Mouse (Mus musculus) cerebellum, adult 11 months (tissue): ENCODE measurements around the gene Slc16a13.

ENCODE experiments used
- DNase-seq: peaks from one replicate; pipeline ENCODE4 v3.0.0; 2022

Slc16a13 gene

DNA sequence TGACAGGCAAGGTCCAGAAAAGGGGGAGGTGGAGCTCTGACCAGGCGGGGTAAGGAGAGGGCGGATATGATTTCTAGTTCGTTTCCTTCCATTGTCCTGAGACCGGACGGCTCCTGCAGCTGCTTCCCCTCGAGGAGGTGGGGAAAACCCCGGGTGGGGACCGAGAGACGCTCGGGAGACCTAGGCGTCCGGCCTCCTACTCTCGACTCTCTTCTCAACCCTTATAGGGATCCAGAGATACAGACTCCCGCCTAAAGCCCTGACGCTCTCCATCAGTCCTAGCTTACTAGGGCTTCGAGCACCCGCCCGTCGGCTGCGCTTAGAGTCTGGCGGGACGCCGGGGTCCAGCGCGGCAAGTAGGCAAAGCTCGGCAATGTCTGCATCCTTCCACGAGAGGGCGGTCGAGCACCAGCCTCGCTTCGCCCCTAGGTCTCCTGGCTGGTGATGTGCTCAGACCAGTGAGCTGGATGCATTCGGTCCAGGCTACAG is 9.4 kb upstream of the Slc16a13 start:
- DNase-seq = peak; percentile 82

DNA sequence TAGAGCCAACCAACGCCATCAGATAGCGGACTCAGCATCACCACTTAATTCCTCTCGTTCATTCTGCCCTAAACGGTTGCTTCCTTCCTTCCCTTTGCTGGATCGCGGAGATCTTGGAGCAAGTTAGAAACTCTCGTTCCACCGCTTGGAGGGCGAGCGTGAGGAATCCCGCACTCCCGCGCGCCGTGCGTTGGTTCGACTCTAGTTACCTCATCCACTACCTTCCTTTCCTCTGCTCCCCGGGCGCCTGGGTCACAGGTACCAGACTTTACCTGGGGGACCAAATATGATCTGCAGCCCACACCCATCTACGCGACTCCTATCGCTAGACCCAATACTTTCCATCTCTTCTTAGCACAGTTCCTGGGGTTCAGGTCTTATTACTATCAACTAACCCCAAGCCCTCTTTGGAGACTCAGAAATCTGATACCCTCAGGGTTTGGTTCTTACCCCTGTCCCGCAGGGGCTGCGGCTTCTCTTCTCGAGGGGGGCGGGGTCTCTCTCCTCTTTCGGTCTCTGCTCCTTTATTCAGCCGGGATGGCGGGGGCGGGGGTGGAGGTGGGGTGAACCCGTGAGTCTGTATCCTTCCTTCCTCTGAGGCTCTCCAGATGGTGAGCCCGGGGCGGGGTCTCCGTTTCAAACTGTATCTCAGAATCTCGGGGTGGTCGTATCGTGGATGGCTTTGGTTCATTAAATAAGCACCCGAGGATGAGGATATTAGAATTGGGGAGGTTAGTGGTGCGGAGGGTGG is 8.6 kb upstream of the Slc16a13 start, which contains the start of gene Bcl6b:
TSS of gene Bcl6b (minus strand) at position 539 of the 751 bp plus-strand sequence.
- no peak for DNase-seq

DNA sequence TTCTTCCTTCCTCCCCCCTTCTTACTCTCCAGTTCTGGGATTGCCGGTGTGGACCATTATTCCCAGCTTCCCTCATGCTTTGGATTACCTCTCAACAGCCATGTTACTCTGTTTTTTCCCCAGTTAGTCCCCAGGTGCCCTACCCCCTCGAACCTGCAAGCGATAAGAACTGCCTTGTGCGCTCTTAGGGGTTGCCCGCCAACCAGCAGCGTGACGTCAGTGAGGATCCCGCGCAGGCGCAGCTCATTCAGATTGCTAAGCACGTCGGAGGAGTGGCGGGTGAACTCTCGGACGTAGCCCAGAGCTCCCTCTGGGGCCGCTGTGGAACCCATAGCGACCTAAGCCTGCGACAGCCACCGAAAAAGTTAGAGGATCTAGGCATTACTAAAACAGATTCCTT is 8.0 kb upstream of the Slc16a13 start:
- DNase-seq = peak; percentile 83

DNA sequence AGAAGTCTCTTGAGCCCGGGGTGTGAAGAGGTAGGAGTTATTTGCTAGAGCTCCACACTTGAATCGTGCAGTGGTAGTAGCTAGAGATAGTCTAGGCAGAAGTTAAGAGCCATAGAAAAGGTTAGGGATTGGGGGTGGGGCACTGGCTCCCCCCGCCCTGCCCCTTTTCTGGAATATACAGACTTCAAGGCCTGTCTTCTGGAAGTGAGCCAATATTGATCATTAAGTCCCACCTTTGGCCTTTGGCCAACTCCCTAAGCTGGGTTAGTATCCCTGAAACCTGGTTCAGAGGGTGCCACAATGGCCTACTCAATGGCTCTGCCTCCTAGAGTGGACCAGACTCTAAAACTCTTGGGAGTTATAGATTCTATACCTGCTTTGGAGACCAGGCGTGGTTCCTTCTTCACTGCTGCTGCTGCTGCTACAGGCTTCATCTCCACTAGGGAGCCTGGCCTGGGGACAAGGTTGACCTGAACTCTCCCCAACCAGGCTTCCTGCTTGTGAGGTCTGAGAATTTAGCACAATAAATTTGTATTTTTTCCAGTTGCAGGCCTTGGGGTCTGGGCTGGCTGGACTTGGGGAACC is 6.9 kb upstream of the Slc16a13 start:
- DNase-seq = peak; percentile 36

DNA sequence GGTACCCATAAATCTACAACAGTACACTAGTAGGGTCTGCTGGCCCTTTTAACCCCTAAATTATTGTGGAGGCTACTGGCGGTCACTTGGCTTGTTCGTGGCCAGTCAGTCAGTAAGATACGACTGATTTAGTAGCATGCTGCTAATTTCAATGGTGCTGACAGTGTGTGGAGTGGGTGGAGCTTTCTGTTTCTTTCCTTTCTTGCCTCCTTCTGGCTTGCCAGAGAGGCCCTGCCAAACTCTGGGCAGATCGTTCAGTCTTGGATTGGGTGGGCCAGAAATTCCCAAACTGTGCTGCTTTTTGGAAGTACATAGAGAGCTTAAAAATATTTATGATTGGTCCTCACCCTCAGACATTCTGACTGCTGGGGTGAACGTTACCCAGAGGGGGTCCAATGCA is 6.3 kb upstream of the Slc16a13 start:
- DNase-seq = no peak

DNA sequence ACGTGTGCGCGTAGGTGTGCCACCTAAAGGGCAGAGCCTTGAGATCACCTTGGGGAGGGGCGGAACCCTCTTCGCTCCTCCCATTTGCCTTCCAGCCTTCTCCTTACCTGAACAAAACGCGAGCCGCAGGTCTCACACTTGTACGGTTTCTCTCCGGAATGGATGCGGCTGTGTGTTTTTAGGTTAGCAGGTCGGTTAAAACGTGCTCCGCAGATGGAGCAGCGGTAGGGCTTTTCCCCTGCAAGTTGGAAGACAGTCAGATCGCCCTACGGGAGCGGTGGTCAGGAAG is 5.7 kb upstream of the Slc16a13 start:
- peak; percentile 26 for DNase-seq

DNA sequence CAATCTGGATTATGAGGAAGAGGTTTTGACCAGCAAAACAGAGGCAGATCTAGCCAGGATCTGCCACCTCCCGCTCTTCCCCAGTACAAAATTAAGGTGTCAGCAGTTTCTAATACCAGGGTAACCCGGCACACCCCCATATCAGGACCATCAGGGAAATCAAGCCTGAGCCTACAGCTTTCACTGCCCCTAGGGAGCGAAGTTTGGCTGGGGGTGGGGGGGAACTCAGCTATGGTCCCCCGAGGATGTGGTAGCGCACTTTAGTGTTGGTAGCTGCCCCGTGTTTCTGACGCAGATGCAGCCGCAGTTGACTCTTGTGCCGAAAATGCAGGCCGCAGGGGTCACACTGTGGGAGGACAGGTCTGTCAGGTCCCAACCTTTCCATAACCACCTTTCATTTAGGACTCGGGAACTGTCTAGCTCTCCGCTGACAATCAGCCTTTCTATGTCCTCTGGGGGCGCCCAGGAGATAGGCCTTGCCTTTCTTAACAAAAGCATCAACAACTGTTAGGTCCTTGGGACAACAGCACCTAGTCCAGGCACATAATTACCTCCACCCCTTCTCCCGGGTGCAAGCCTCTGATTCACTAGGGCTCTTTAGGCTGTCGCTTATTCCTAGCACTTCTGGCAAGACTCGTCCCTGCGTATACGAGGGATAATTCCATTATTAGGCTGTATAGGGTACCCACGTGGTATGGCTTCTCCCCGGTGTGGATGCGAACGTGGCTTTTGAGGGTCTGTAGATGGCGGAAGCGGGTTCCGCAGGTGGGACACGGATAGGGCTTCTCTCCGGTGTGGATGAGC is 5.1 kb upstream of the Slc16a13 start:
- DNase-seq = peak; percentile 27

DNA sequence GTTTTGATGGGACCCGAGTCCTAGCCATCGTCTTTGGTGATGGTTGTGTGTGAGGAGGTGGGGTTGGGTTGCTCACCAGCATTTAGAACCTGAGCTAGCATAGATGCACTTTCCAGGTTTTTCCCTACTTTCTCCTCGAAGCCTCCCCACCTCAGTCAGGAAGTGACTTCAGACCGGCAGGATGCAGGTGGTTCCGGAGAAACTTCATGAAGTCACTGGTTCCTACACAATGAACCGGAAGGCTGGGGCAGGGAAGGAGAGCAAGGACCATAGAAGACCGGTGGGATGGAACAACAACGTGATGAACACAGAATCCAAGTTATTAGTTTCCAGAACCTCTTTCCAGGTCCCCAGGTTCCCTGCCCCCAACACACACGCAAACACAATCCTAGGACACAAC is 2.9 kb upstream of the Slc16a13 start:
- DNase-seq = no peak

DNA sequence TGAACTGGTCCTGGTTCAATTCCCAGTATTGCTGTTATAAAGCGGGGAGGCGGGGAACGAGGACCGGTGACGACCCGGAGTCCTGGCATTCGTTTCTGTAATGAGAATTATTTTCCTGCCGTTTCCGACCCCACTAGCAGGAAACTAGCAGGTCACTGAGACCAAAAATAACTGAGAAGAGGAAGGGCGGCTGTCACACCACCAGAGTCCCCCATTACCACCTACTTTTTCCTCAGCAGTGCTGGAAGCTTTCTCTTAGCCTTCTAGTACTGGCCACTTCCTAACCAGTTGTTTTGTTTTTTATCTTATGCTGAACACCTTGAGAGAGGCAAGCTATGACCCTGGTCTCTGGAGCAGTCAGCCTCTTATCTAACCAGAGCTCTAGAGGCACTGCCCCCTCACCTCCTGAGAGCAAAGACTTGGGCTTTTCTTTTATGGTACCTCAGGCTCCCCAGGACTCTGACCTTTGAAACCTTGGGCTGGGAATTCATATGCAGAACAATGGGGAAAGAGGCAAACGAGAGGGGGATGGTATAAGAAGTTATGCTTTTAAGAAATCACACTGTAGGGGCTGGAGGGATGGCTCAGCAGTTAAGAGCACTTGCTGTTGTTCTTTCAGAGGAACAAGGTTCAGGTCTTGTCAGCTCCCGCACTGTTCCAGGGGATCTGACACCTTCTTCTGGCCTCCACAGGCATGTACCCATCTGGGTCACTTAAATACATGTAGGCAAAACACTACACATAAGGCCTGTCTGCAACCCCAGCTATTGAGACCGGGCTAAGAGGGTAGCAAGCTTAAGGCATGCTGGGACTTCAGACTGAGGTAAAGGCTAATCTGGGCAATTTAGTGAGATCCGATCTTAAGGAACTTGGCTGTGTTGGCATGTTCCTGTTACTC is 988 bp upstream of the Slc16a13 start:
- DNase-seq = peak; percentile 37

DNA sequence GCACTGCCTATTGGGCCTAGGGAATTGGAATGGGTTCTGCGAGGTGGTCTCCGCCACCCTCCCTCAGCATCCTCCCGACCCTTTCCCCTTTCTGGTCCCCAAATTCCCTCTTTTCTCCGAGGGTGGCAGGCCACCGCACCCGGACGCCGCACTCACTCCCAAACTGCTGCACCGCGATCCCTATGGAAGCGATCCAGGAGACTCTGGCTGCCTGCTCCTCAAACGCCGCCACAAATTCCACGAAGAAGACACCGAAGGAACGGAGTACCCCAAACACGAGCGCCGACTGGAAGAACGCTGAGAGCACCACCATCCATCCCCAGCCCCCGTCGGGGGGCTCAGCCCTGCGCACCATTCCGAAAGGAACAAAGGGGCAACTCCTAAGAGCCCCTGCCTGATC is 541 bp downstream of the Slc16a13 start:
- peak; percentile 65 for DNase-seq

DNA sequence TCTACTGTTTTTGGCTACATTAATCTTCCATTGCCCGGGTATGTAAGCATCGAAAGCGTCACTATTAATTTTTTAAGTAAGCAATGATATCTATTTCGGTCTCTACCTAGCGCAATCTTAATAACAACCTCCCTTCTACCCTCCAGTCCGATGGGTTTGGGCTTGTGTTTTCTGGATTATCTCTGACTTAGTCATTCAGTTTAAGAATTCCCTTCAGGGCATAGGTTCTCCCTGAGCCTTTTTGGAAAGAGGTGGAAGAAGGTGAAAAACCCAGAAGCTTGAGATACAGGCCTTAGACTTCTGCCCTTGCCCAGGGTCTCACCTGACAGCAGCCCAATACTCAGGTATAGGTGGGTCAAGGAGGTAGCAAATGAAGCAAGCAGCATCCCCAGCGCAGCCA is 991 bp downstream of the Slc16a13 start:
- DNase-seq = no peak

DNA sequence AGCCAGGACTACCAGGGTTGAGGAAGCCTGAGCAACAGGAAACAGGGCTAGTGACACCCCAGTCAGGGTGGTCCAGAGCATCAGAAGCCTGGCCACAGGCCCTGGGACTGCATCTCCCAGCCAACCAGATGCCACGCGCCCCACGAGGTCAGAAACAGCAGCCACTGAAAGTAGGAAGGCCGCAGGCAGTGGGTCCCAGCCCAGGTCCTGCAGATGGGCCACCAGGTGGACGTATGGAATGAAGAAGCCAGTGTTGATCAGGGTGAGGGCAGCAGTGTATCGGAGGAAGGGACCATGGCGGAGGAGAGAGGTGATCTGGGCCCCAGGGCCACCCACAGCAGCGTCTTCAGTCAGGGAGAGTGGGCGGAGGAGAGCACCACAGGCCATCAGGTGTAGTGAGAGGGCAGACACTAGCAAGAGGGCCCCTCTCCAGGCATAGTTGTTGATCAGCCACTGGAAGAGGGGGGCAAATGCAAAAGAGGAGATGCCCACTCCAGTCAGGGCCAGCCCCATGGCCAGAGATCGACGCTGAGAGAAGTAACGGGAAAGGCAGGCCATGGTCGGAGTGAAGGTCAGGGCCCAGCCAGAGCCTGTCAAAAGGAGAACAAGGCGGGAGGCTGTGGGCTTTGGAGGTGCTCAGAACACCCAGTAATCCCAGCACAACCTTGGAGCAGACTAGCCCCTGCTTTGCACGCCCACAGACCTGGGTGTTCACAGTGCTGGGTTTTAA is 2.0 kb downstream of the Slc16a13 start:
- peak; percentile 37 for DNase-seq

DNA sequence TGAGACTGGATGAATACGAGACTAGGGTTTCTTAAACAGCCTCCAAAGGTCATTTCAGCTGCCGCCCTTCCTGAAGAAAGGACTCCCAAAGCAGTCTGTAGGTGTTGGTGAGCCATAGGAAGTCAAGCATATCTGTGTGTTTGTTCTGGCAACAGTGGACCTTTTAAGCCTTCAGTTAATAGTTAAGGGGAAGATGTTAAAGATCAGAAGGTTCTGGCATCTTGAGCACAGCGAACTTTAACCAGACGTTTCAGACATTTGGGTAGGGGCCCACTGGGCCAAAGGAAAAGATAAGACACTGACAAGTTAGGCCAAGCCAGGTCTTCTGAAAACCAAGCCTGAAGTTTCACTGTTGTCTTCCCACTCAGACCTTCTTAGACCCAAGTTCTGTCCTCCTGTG is 2.8 kb downstream of the Slc16a13 start:
- no peak for DNase-seq

DNA sequence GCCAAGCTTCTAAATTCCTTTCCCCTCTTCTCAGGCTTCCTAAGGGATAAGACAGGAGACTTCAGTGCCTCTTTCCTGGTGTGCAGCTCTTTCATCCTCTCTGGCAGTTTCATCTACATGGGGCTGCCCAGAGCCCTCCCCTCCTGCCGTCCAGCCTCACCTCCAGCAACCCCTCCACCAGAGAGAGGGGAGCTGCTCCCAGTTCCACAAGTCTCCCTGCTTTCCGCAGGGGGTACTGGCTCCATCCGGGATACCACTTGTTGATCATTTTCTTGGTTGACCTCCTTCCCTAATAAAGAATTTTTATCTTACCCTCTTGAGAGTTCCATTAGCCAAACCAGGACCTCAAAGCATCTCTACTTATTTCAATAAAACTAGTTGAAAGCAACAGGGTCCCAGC is 4.8 kb downstream of the Slc16a13 start:
- no peak for DNase-seq

DNA sequence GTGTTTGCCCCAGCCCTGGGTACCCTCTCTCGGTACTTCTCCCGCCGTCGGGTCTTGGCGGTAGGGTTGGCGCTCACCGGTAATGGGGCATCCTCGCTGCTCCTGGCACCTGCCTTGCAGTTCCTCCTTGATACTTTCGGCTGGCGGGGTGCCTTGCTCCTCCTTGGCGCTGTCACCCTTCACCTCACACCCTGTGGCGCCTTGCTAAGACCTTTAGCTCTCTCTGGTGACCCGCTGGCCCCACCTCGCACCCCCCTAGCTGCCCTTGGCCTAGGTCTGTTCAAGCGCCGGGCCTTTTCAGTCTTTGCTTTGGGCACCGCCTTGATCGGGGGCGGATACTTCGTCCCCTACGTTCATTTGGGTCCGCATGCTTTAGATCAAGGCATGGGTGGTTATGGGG is 5.6 kb downstream of the Slc16a13 start:
- DNase-seq = peak; percentile 59

DNA sequence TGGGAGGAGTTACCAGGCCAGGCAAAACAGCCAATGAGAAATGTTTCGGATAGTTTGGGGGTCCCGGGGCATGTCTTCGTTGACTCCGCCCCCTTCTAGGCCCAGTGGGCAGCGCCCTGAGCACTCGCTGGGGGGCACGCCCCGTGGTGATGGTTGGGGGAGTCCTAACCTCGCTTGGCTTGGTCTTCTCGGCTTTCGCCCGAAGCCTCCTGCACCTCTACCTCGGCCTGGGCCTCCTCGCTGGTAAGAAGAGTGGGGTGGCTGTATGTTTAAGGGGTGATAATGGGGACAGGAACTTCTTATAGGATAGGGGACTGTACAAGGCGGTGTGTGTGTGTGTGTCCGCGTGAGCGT is 6.0 kb downstream of the Slc16a13 start:
- DNase-seq = peak; percentile 56

DNA sequence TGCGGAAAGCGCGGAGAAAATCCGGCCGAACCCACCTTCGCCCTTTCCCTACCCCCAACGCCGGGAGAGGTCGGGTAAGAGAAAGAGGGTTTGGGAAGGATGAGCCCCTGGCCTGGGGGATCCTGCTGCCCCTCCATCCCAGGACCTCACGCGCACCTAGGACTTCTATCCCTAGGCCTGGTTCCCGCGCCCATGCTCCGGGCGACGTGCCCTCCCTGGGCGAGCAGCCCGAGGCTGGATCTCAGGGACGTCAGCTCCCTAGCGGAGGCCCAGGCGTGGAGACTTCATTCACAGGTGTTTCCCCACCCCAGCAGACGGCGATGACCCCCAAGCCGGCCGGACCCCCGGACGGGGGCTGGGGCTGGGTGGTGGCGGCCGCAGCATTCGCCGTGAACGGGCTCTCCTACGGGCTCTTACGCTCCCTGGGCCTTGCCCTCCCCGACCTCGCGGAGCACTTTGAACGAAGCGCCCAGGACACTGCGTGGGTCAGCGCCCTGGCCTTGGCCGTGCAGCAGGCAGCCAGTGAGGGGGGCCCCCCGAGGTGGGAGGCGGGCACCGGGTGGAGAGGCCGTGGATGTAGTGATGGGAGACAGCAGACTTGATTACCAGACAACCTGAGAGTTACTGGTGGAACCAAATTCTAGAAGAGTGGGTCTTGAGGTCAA is 6.5 kb downstream of the Slc16a13 start:
- DNase-seq = peak; percentile 69

DNA sequence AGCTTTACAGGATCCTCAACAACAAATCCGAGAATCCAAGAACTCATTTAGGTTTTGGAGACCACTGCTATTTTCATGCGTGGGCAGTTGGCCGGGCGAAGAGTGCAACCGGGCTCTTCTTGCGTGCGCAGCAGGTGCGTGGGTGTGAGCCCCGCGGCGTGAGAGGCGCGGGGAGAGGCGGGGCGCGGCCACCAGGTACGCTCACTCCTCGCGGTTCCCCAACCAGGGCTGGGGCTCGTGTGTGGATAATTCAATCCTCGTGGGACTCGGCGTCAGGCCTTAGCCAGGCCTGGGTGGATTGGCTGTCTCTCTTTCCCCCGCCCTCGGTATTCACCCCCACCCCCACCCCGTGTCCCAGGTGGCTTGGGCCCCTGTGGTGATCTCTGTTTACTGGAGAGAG is 7.1 kb downstream of the Slc16a13 start:
- peak; percentile 81 for DNase-seq

DNA sequence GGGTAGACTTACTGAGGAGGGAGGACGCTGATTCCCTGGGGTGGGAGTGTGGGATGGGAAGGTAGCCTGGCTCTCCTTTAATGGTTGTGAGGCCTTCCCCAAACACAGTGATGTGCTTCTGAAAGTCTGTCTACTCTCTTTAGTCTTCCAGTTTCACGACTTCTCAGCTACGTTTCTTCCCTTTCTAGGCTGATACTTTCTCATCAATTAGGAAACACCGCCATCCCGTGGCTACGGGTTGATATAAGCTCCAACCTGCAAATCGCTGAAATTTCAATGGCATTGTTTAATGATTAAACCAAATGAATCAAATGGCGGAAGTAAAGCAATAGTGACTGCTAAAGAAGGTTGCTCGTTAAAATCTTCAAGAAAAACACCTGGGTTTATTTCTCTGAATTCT is 8.0 kb downstream of the Slc16a13 start:
- DNase-seq = peak; percentile 73

DNA sequence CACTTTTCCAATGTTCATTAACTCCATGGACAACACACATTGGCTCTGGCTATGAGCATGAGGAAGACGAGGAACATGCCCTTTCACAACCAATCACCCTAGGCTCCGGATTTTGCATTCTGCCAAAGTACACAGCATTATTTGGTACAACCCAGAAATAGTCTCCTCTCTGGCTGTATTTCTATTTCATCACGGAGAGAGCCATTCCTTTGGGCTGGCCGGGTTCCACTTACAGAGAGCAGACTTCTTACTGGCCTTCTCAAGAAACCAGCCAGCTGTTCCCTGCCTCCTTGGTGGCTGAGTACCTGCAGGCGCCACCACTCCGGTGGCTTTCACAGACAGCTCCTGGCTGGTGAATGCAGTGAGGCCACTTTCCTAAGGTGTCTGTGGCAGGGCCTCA is 8.4 kb downstream of the Slc16a13 start, which contains the start of gene Slc16a11:
TSS of gene Slc16a11 (plus strand) at position 330 of the 400 bp plus-strand sequence.
- peak; percentile 27 for DNase-seq

DNA sequence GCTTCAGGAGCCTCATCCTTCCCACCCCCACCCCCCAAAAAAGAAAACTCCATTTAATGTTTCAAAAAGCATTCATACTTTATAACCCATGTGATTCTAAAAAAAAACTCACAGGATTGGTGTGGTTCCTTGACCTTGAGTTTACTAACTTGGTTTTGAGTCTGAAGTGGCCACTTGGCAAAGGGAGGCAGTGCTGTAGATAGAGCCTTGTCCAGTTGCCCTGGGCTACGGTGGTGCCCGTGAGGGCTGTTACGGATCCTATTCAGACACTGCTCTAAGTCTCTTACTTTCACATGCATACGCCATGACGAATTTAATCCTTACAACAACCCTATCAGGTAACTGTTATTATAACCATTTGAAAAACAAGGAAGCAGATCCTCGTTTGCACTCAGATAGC is 8.9 kb downstream of the Slc16a13 start:
- DNase-seq = no peak

DNA sequence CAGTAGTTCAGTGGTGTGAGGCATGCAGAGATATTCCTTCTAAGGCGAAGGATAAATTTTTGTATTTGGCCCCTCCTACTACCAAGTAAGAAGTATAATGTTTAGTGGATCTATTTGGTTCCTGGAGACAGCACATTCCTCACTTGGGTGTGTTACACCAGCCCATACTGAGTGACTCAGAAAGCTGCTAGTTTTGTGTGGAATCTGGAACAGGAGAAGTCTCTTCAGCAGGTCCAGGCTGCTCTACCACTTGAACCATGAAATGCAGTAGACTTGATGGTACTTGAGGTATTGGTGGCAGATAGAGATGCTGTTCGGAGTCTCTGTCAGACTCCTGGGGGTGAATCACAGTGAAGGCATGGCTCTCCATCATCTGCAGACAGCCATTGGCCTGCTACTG is 10.2 kb downstream of the Slc16a13 start:
- no peak for DNase-seq
